Mouse (Mus musculus): ENCODE data around the gene Xpo6. TPM values are rescaled to one million over a fixed set of nuclear protein-coding genes. Genes with fewer than 3 reads are reported as not detected.

The Xpo6 gene
- polyA plus RNA-seq, 1 experiment from 2014 or later, result 99.2 TPM

- ATAC-seq (no peak), DNase-seq (ENCODE audit: low read depth, low spot score) (no peak)
- H3K27me3 ChIP-seq, result peaks cover 20% of the 10 kb centered on the region
- ChIA-PET POLR2A (no interaction called here), CTCF (interaction anchor here (0.8 to 1.4 kb wide), 2 partner anchors 11 to 405 kb away, joined by 3 read pairs; no protein-coding TSS in a partner anchor)
- TF ChIP-seq CTCF (IDR thresholded peaks at IDR 0.05), result no peak
- in situ Hi-C loops (cut with MboI; ENCODE audit: low pct_unique_long_range_greater_than_20kb), result loop anchor here (25.0 kb wide), 1 partner anchor 621 kb away; no protein-coding TSS in a partner anchor
These were observed 116.8 kb downstream of the Xpo6 start for GRCm38 (mm10) chr7:126083341-126083979.

GRCm38 (mm10) chr7:126082286-126082741, 118.0 kb downstream of the Xpo6 start, which contains the start of gene Gsg1l:
TSS of gene Gsg1l (minus strand) at chr7:126082411.
- in situ Hi-C loops (cut with MboI; ENCODE audit: low pct_unique_long_range_greater_than_20kb), result loop anchor here (25.0 kb wide), 1 partner anchor 620 kb away; no protein-coding TSS in a partner anchor
- ATAC-seq, result no peak
- ChIA-PET POLR2A (no interaction called here), CTCF (no interaction called here)
- DNase-seq (ENCODE audit: low read depth, low spot score), result no peak
- peaks cover 20% of the 10 kb centered on the region for H3K27me3 ChIP-seq
- TF ChIP-seq CTCF (IDR thresholded peaks at IDR 0.05), result no peak

GRCm38 (mm10) chr7:126081727-126082285, 118.5 kb downstream of the Xpo6 start:
- in situ Hi-C loops (cut with MboI; ENCODE audit: low pct_unique_long_range_greater_than_20kb), result loop anchor here (25.0 kb wide), 1 partner anchor 620 kb away; no protein-coding TSS in a partner anchor
- TF ChIP-seq CTCF (IDR thresholded peaks at IDR 0.05), result no peak
- ATAC-seq (no peak), DNase-seq (ENCODE audit: low read depth, low spot score) (no peak)
- ChIA-PET POLR2A (interaction anchor here (0.7 kb wide), 1 partner anchor 93 kb away, joined by 3 read pairs; no protein-coding TSS in a partner anchor), CTCF (no interaction called here)
- H3K27me3 ChIP-seq, result peaks cover 20% of the 10 kb centered on the region

DNA sequence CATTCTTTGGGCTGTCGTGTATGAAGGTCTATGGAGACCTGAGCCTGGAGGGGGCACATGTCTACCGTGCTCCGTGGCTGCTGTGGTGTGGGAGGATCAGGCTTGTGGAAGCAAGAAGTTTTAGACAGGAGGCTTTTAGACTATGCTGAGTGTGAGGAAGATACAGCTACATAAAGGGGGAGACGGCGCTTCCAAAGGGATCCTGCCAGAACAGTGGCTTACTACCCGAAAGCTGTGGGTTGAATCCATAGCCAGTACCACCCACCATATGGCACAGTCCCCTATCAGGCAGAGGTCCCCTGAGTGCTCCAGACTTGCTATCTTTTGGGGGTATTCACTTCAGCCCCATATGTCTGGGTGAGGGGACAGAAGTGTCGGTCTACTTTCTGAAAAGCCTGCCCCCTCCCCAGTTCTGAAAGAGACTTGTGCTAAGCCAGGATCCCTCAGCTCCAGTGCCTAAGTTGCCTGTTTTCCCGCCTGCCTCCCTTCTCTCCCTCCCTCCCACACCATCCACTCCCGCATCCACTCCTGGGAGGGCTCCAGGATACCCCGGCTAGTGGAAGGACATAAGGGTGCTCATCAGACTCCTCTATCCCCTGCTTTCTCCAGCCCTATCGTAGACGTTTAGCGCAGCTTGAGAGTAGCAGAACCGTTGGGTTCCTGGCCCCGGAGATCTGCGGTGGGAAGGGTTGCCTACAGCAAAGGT, 119.2 kb downstream of the Xpo6 start:
- ChIA-PET POLR2A (interaction anchor here (0.7 kb wide), 1 partner anchor 94 kb away, joined by 3 read pairs; no protein-coding TSS in a partner anchor), CTCF (no interaction called here)
- no peak for TF ChIP-seq CTCF (IDR thresholded peaks at IDR 0.05)
- DNase-seq (ENCODE audit: low read depth, low spot score), result no peak
- in situ Hi-C loops (cut with MboI; ENCODE audit: low pct_unique_long_range_greater_than_20kb), result loop anchor here (25.0 kb wide), 1 partner anchor 619 kb away; no protein-coding TSS in a partner anchor
- ATAC-seq, result no peak
- H3K27me3 ChIP-seq, result peaks cover 20% of the 10 kb centered on the region

DNA sequence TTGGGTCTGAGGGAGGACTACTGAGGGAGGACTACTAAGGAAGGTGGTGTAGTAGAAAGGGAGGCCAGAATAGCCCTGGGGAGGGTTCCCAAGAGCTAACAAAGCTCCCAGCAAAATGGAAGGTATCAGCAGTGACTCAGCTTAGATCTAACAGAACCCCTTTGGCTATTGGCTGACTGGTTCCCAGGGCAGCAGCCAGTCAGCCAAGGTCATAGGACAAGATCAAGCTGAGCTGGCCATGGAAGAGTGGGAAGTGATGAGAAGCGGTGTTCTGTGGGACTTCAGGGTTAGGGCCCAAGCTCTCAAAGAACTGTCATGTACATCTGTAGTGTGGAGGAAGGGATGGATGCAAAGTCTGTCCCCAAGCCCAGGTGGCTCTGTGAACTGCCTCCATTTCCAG, 123.4 kb downstream of the Xpo6 start:
- CTCF ChIA-PET, result no interaction called here
- in situ Hi-C loops (cut with MboI; ENCODE audit: low pct_unique_long_range_greater_than_20kb), result loop anchor here (25.0 kb wide), 1 partner anchor 615 kb away; no protein-coding TSS in a partner anchor

DNA sequence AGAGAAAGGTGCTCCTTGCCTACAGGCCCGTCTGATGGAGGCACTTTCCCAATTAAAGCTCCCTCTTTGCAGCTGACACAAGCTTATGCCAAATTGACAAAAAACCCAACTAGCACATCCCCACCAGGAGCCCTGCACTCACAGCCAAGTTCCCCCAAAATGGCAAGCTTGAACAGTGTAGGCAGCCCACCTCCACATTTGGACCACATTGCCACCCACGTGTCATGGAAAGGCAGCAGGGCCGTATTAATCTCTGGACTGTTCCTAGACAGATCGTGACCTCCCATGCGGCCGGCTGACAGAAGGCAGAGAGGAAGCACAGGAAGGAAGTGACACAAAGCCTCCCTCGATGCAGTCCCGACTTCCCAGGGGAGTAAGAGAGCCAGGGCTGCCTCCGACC, 125.2 kb downstream of the Xpo6 start:
- ChIA-PET CTCF (no interaction called here), POLR2A (no interaction called here)
- in situ Hi-C loops (cut with MboI; ENCODE audit: low pct_unique_long_range_greater_than_20kb), result loop anchor here (25.0 kb wide), 1 partner anchor 613 kb away; no protein-coding TSS in a partner anchor
- H3K27me3 ChIP-seq, result peaks cover 4% of the 10 kb centered on the region
- no peak for DNase-seq (ENCODE audit: low read depth, low spot score)
- no peak for TF ChIP-seq CTCF (IDR thresholded peaks at IDR 0.05)
- no peak for ATAC-seq

More for the DNA sequence above, 123.4 kb downstream of the Xpo6 start:
- TF ChIP-seq CTCF (IDR thresholded peaks at IDR 0.05), result no peak
- DNase-seq (ENCODE audit: low read depth, low spot score) (no peak), ATAC-seq (no peak)
- peaks cover 8% of the 10 kb centered on the region for H3K27me3 ChIP-seq
- POLR2A ChIA-PET, result interaction anchor here (1.0 kb wide), 1 partner anchor 542 kb away, joined by 3 read pairs; no protein-coding TSS in a partner anchor

DNA sequence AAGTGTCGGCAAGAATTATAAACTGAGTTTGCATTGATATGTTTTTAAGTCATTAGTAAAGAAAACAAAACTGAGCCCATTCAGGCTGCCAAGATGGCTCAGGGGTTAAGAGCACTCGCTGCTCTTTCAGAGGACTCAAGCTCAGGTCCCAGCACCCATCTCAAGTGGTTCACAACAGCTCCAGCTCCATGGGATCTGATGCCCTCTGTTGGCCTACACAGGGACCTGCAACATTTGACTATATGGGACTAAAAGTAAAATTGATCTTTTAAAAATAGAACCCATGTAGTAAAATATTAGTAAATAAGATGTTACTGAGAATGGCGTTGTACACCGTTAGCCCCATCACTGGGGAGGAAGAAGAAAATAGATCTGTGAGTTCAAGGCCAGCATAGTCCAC, 130.0 kb downstream of the Xpo6 start:
- no peak for ATAC-seq
- no peak for DNase-seq (ENCODE audit: low read depth, low spot score)
- in situ Hi-C loops (cut with MboI; ENCODE audit: low pct_unique_long_range_greater_than_20kb), result no loop called here
- ChIA-PET CTCF (no interaction called here), POLR2A (no interaction called here)
- TF ChIP-seq CTCF (IDR thresholded peaks at IDR 0.05), result no peak
- peaks cover 4% of the 10 kb centered on the region for H3K27me3 ChIP-seq

DNA sequence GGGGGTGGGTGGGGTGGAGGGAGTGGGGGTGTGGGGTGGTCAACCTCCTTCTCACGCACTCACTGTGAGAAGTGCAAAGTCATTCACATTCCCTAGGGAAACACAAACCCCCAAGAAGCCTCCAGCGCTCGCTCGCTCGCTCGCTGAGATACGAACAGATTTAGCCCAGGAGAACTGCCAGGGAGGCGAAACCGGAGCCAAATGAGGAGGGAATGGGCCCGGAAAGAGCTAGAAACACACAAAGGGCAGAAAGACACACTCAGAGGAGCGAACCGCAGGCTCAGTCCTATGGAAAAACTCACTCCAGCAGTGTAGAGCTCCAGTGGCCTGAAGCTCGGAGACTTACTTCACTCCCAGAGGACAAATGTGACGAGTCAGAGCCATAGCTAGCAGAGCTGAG, 133.5 kb downstream of the Xpo6 start:
- ATAC-seq (no peak), DNase-seq (ENCODE audit: low read depth, low spot score) (no peak)
- in situ Hi-C loops (cut with MboI; ENCODE audit: low pct_unique_long_range_greater_than_20kb), result no loop called here
- POLR2A ChIA-PET, result no interaction called here
- H3K27me3 ChIP-seq, result peaks cover 12% of the 10 kb centered on the region
- no peak for TF ChIP-seq CTCF (IDR thresholded peaks at IDR 0.05)
- CTCF ChIA-PET, result interaction anchor here (0.7 kb wide), 1 partner anchor 319 kb away, joined by 3 read pairs; no protein-coding TSS in a partner anchor

DNA sequence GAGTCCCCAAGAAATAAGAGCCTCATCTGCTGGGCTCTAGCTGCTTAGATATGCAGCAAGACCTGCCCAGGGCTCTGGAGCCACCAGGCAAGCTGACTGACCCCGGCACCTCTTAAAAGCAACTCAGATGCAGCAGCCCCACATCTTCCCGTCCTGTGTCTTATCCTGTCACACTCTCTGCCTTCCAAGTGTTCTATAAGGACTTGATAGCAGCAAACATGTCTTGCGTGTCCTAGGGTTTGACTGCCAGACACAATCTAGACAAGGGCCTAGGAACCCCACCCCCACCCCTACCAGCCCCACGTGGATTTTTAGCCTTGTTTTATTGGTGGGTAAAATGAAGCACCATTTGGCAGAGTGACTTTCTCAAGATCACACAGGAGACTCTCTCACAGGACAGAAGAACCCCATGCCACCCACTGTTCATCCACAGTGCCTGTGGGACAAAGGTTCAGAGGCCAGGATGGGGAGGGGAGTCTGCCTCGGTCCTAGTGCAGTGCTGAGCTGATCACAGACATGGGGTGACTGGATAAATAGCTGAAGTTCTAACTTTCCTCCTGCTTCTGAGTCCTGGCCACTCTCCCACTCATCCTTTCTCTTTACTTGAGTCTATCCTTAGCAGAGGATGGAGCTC, 134.9 kb downstream of the Xpo6 start:
- ChIA-PET POLR2A (no interaction called here), CTCF (no interaction called here)
- ATAC-seq (no peak), DNase-seq (ENCODE audit: low read depth, low spot score) (no peak)
- peaks cover 8% of the 10 kb centered on the region for H3K27me3 ChIP-seq
- no peak for TF ChIP-seq CTCF (IDR thresholded peaks at IDR 0.05)
- in situ Hi-C loops (cut with MboI; ENCODE audit: low pct_unique_long_range_greater_than_20kb), result no loop called here

GRCm38 (mm10) chr7:126062228-126062627, 138.1 kb downstream of the Xpo6 start:
- POLR2A ChIA-PET, result no interaction called here
- no peak for ATAC-seq

More at GRCm38 (mm10) chr7:126062228-126062627, 138.1 kb downstream of the Xpo6 start:
- CTCF ChIA-PET, result no interaction called here
- in situ Hi-C loops (cut with MboI; ENCODE audit: low pct_unique_long_range_greater_than_20kb), result no loop called here
- no peak for DNase-seq (ENCODE audit: low read depth, low spot score)
- H3K27me3 ChIP-seq, result peaks cover 21% of the 10 kb centered on the region
- no peak for TF ChIP-seq CTCF (IDR thresholded peaks at IDR 0.05)
